Mouse (Mus musculus) intestine, embryonic 14.5 days (tissue): ENCODE results near the gene Rfx1. TPM values are rescaled to one million over a fixed set of nuclear protein-coding genes. Genes with fewer than 3 reads are reported as not detected.

Experiments used
- microRNA counts: library from miRNA; unstranded; fragments of <30 nt; microRNA quantifications from one replicate; lab custom pipeline; 2016
- microRNA-seq: library from miRNA; unstranded; fragments of <30 nt; microRNA quantifications from one replicate; pipeline ENCODE4, GENCODE M21; 2016
- polyA plus RNA-seq: library from polyadenylated mRNA; unstranded; fragments of >200 nt; fragmentation: Nextera tagmentation; extraction: Ambion mirVana; gene quantifications from 2 replicates; pipeline ENCODE4 v1.2.1, GENCODE M21; 2014

Gene Rfx1
- polyA plus RNA-seq, 1 experiment from 2014 or later, result 11.6 TPM

MicroRNAs within 50 kb of the gene (microRNA counts, 519-probe panel; counts per million panel counts)
- microRNA mmu-miR-709 (lab: Ali Mortazavi, UCI), result 2,713 counts per million, percentile 30 among the panel's probes with 10 or more counts

Small RNA genes within 50 kb of the gene (microRNA-seq; reads per million reads assigned to microRNA genes)
- not detected for gene Mir709

Other genes with a start within 250 kb of the Rfx1 start
- gene Adgrl1, start 166.7 kb upstream of the Rfx1 start, polyA plus RNA-seq, result 21.8 and 24.9 TPM in 2 replicates
- 0.23 and 0.37 TPM in 2 replicates for gene Gm10644, start 111.6 kb upstream of the Rfx1 start, polyA plus RNA-seq
- gene Asf1b, start 111.3 kb upstream of the Rfx1 start, polyA plus RNA-seq, result 64.8 and 70.9 TPM in 2 replicates
- gene Prkaca, start 93.8 kb upstream of the Rfx1 start, polyA plus RNA-seq, result 97.9 and 105 TPM in 2 replicates
- 15.4 and 17.6 TPM in 2 replicates for gene Samd1, start 69.2 kb upstream of the Rfx1 start, polyA plus RNA-seq
- gene 1700067K01Rik, start 65.3 kb upstream of the Rfx1 start, polyA plus RNA-seq, result 0.39 and 0.66 TPM in 2 replicates
- gene 2210011C24Rik, start 54.7 kb upstream of the Rfx1 start, polyA plus RNA-seq, result 1.3 and 1.6 TPM in 2 replicates
- gene Palm3, start 45.4 kb upstream of the Rfx1 start, polyA plus RNA-seq, result 5.8 and 7.0 TPM in 2 replicates
- 0.69 and 1.2 TPM in 2 replicates for gene Il27ra, start 24.2 kb upstream of the Rfx1 start, polyA plus RNA-seq
- 0.40 and 0.41 TPM in 2 replicates for gene Rln3, start 21.8 kb upstream of the Rfx1 start, polyA plus RNA-seq
- 1.5 and 1.9 TPM in 2 replicates for gene Gm10643, start 1.7 kb upstream of the Rfx1 start, polyA plus RNA-seq
- 10.8 and 11.7 TPM in 2 replicates for gene Dcaf15, start 37.9 kb downstream of the Rfx1 start, polyA plus RNA-seq
- 0.46 and 0.49 TPM in 2 replicates for gene Podnl1, start 59.2 kb downstream of the Rfx1 start, polyA plus RNA-seq
- gene Cc2d1a, start 81.1 kb downstream of the Rfx1 start, polyA plus RNA-seq, result 17.4 and 19.5 TPM in 2 replicates
- 0.48 and 0.92 TPM in 2 replicates for gene 4930432K21Rik, start 81.2 kb downstream of the Rfx1 start, polyA plus RNA-seq
- 4.1 and 4.4 TPM in 2 replicates for gene Nanos3, start 118.4 kb downstream of the Rfx1 start, polyA plus RNA-seq
- gene Zswim4, start 170.2 kb downstream of the Rfx1 start, polyA plus RNA-seq, result 10.9 and 11.5 TPM in 2 replicates
- gene D8Ertd738e, start 182.9 kb downstream of the Rfx1 start, polyA plus RNA-seq, result 377 and 380 TPM in 2 replicates
- gene Mri1, start 190.5 kb downstream of the Rfx1 start, polyA plus RNA-seq, result 79.7 and 90.6 TPM in 2 replicates
- 20.6 and 22.5 TPM in 2 replicates for gene Ccdc130, start 203.5 kb downstream of the Rfx1 start, polyA plus RNA-seq